Mouse (Mus musculus) CD4-positive, CD25-positive, alpha-beta regulatory T cell, adult 4 months (primary cell): ENCODE measurements around the gene Sipa1l3. TPM values are rescaled to one million over a fixed set of nuclear protein-coding genes. Genes with fewer than 3 reads are reported as not detected.

ENCODE experiments used
- ATAC-seq: one replicate; pipeline ENCODE4 v1.8.0; 2017
- polyA plus RNA-seq, 2 experiments: library from polyadenylated mRNA; unstranded; fragments of 100-300 nt; shearing (Covaris generic); gene quantifications; one replicate each; pipeline ENCODE4 v1.2.1; 2017

The Sipa1l3 gene
- polyA plus RNA-seq, result 1 to 10 TPM; 4.3 to 5.6 TPM

- peak; percentile 98 for ATAC-seq
These were observed at the start of gene Sipa1l3 for GRCm38 (mm10) chr7:29518421-29519210. Gene Sipa1l3 (minus strand): TSS chr7:29518641.

GRCm38 (mm10) chr7:29563006-29563405 is 44.6 kb upstream of the Sipa1l3 start:
- ATAC-seq, result no peak

- no peak for ATAC-seq
These were observed 42.6 kb upstream of the Sipa1l3 start for GRCm38 (mm10) chr7:29561046-29561445.

- ATAC-seq, result no peak
These were observed 40.8 kb upstream of the Sipa1l3 start for GRCm38 (mm10) chr7:29559290-29559689.

- no peak for ATAC-seq
These were observed 40.3 kb upstream of the Sipa1l3 start for GRCm38 (mm10) chr7:29558744-29559143.

GRCm38 (mm10) chr7:29556283-29556682 is 37.8 kb upstream of the Sipa1l3 start:
- no peak for ATAC-seq

- no peak for ATAC-seq
These were observed 37.1 kb upstream of the Sipa1l3 start for GRCm38 (mm10) chr7:29555521-29555920.

- no peak for ATAC-seq
These were observed 36.6 kb upstream of the Sipa1l3 start for GRCm38 (mm10) chr7:29555051-29555450.

- ATAC-seq, result no peak
These were observed 32.2 kb upstream of the Sipa1l3 start for GRCm38 (mm10) chr7:29550691-29551090.

GRCm38 (mm10) chr7:29541608-29542007 is 23.2 kb upstream of the Sipa1l3 start:
- no peak for ATAC-seq

- no peak for ATAC-seq
These were observed 22.7 kb upstream of the Sipa1l3 start for GRCm38 (mm10) chr7:29541186-29541585.

GRCm38 (mm10) chr7:29540631-29541030 is 22.2 kb upstream of the Sipa1l3 start:
- no peak for ATAC-seq

GRCm38 (mm10) chr7:29523700-29524099 is 5.3 kb upstream of the Sipa1l3 start:
- peak; percentile 45 for ATAC-seq

GRCm38 (mm10) chr7:29521841-29522575 is 3.6 kb upstream of the Sipa1l3 start:
- ATAC-seq, result no peak

- ATAC-seq, result no peak
These were observed 2.9 kb upstream of the Sipa1l3 start for GRCm38 (mm10) chr7:29521365-29521764.

GRCm38 (mm10) chr7:29520794-29521193 is 2.4 kb upstream of the Sipa1l3 start:
- no peak for ATAC-seq

GRCm38 (mm10) chr7:29519211-29519550 is 740 bp upstream of the Sipa1l3 start:
- no peak for ATAC-seq

- ATAC-seq, result peak; percentile 5
These were observed 404 bp downstream of the Sipa1l3 start for GRCm38 (mm10) chr7:29518054-29518420.

GRCm38 (mm10) chr7:29517178-29517577 is 1.3 kb downstream of the Sipa1l3 start:
- ATAC-seq, result no peak

GRCm38 (mm10) chr7:29515652-29516051 is 2.8 kb downstream of the Sipa1l3 start:
- ATAC-seq, result no peak

- no peak for ATAC-seq
These were observed 5.7 kb downstream of the Sipa1l3 start for GRCm38 (mm10) chr7:29512729-29513128.

- no peak for ATAC-seq
These were observed 6.7 kb downstream of the Sipa1l3 start for GRCm38 (mm10) chr7:29511598-29512275.

GRCm38 (mm10) chr7:29508522-29508921 is 9.9 kb downstream of the Sipa1l3 start:
- no peak for ATAC-seq
